Mouse (Mus musculus) lung, embryonic 16.5 days (tissue): ENCODE data around the gene Cdk2. TPM values are rescaled to one million over a fixed set of nuclear protein-coding genes. Genes with fewer than 3 reads are reported as not detected.

ENCODE experiments used
- ATAC-seq: fragments of 200-750 bp; cut with Nextera tagmentation; 2 replicates; pipeline ENCODE4 v1.8.0; 2017; ENCODE audit warnings: low read depth, mild to moderate bottlenecking, moderate library complexity
- H3K27ac ChIP-seq: fragments of 300-500 bp; sonication (generic); 2 replicates; pipeline ENCODE4 v1.5.1; 2014; ENCODE audit warnings: mild to moderate bottlenecking, control low read depth, low read length
- H3K27me3 ChIP-seq: fragments of 300-500 bp; sonication (generic); 2 replicates; pipeline ENCODE4 v1.6.1; 2014; ENCODE audit warnings: low read depth, low read length, mixed read lengths; ENCODE audit not compliant: control insufficient read depth, insufficient read depth
- H3K36me3 ChIP-seq: fragments of 300-500 bp; sonication (generic); 2 replicates; pipeline ENCODE4 v1.6.1; 2014; ENCODE audit warnings: low read length; ENCODE audit not compliant: control insufficient read depth, insufficient read depth
- H3K4me1 ChIP-seq: fragments of 300-500 bp; sonication (generic); replicated peaks from 2 replicates; pipeline ENCODE4 v1.6.1; 2014; ENCODE audit warnings: low read length, mixed read lengths; ENCODE audit not compliant: control insufficient read depth, insufficient read depth
- H3K4me2 ChIP-seq: fragments of 300-500 bp; sonication (generic); 2 replicates; pipeline ENCODE4 v1.6.1; 2014; ENCODE audit warnings: low read depth, low read length, control low read depth
- H3K4me3 ChIP-seq: fragments of 300-500 bp; sonication (generic); 2 replicates; pipeline ENCODE4 v1.5.1; 2014; ENCODE audit warnings: mild to moderate bottlenecking, low read length, control low read depth
- H3K9ac ChIP-seq: fragments of 300-500 bp; sonication (generic); 2 replicates; pipeline ENCODE4 v1.6.1; 2014; ENCODE audit warnings: low read length, control low read depth
- H3K9me3 ChIP-seq: fragments of 300-500 bp; sonication (generic); 2 replicates; pipeline ENCODE4 v1.6.1; 2016; ENCODE audit warnings: low read length; ENCODE audit not compliant: control insufficient read depth
- WGBS: fragments of 180-500 bp; shearing (Covaris S2); extraction: QIAGEN DNeasy Blood & Tissue Kit; methylation state at CpG from one replicate; pipeline ENCODE4 v1.1.7; 2014; 5-methylcytosine and 5-hydroxymethylcytosine counted together
- polyA plus RNA-seq: library from polyadenylated mRNA; unstranded; fragments of >200 nt; fragmentation: Nextera tagmentation; extraction: Ambion mirVana; gene quantifications from 2 replicates; pipeline ENCODE4 v1.2.1, GENCODE M21; 2015

Gene Cdk2
- polyA plus RNA-seq, result 101 and 105 TPM in 2 replicates

DNA sequence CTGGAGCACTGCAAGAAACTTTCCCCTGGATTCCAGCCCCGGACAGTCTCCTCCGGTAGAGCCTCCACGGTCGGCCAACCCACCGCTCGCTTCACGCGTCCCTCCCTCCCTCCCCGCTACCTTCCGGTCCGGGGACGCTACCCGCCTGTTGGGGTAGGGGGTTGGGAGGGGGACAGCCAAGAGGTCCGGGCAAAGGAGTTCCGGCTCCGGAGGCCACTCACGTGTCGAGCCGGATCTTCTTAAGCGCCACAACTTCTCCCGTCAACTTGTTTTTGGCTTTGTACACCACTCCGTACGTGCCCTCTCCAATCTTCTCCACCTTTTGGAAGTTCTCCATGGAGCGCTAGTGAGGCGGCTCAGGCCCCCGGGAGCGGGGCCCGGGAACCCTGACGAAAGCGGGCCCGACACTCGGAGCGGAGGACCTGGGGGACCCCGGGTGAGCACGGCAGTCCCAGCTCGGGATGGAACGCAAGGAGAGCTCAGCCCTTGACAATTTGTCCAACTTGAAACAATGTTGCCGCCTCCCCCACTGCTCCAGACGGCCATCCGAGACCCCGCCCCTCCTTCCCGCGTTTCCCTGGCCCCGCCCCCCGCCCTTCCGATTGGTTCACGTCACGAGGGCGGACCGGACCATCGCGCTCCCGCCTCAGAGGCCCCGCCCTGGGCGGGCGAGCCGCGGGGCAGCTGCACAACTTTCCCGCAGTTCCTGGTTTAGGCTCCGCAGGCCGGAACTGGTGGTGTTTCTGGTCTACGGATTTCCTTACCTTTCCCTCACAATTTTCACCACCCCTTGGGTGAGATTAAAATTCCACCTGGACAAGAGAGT is at the start of gene Cdk2:
Cdk2 (minus strand) TSS at position 541 of the 826 bp plus-strand sequence.
- Histone ChIP-seq H3K9me3 (no peaks in the 10 kb centered on the region), H3K4me1 (peaks cover 11% of the 10 kb centered on the region), H3K9ac (peak within 1 kb of the TSS; percentile 91), H3K27ac (peak within 1 kb of the TSS; percentile 99), H3K4me3 (peak within 1 kb of the TSS; percentile 77), H3K36me3 (peaks cover 19% of the 10 kb centered on the region), H3K27me3 (no peaks in the 10 kb centered on the region), H3K4me2 (peak within 1 kb of the TSS; percentile 68)
- ATAC-seq, result peak; percentile 97
- under 1% methylated on average over 61 of the region's 62 CpGs for WGBS

GRCm38 (mm10) chr10:128748252-128748864 is 43.5 kb upstream of the Cdk2 start:
- peak; percentile 82 for ATAC-seq
- Histone ChIP-seq H3K4me3 (peak overlapping the region; percentile 68), H3K36me3 (no peaks in the 10 kb centered on the region), H3K9me3 (no peaks in the 10 kb centered on the region), H3K4me1 (peaks cover 27% of the 10 kb centered on the region), H3K9ac (peak overlapping the region; percentile 84), H3K4me2 (peak overlapping the region; percentile 84), H3K27me3 (no peaks in the 10 kb centered on the region), H3K27ac (peak overlapping the region; percentile 98)
- 0% methylated on average over 37 of the region's 37 CpGs for WGBS

GRCm38 (mm10) chr10:128747646-128748251 is 42.9 kb upstream of the Cdk2 start, which contains the start of gene Pym1:
Gene Pym1 (plus strand): TSS chr10:128747889.
- H3K4me2 ChIP-seq, result peak within 1 kb of the TSS; percentile 84
- peak within 1 kb of the TSS; percentile 68 for H3K4me3 ChIP-seq
- peak; percentile 83 for ATAC-seq
- H3K9ac ChIP-seq, result peak within 1 kb of the TSS; percentile 84
- H3K27ac ChIP-seq, result peak within 1 kb of the TSS; percentile 98
- H3K4me1 ChIP-seq, result peaks cover 31% of the 10 kb centered on the region
- H3K36me3 ChIP-seq, result no peaks in the 10 kb centered on the region
- under 1% methylated on average over 36 of the region's 36 CpGs for WGBS
- no peaks in the 10 kb centered on the region for H3K27me3 ChIP-seq
- H3K9me3 ChIP-seq, result no peaks in the 10 kb centered on the region

DNA sequence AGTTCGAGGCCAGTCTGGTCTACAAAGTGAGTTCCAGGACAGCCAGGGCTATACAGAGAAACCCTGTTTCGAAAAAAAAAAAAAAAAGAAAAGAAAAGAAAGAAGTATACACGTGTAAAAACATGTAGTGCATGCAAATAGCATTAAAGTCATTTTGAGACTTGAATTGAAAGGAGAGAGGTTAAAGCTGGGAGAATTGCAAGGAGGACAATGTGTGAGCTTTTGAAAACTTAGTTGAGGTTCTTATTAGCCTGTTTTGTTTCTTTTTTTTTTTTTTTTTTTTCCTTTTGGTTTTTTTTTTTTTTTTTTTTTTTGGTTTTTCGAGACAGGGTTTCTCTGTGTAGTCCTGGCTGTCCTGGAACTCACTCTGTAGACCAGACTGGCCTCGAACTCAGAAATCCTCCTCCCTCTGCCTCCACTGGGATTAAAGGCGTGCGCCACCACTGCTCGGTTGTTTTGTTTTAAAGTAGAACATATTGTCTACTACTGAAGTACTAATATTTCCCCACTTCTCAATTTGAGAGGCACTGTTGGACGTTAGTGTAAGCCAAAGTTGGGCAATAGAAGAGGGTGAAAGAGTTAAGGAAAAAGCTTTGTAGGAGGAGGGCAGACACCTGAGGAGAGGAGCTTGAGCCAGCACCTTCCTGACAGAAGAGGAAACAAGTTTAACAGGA is 42.3 kb upstream of the Cdk2 start:
- peak overlapping the region; percentile 98 for H3K27ac ChIP-seq
- 39% methylated on average over 9 of the region's 9 CpGs for WGBS
- H3K4me1 ChIP-seq, result peaks cover 35% of the 10 kb centered on the region
- H3K9ac ChIP-seq, result peak overlapping the region; percentile 84
- H3K4me2 ChIP-seq, result peak overlapping the region; percentile 84
- H3K4me3 ChIP-seq, result peak overlapping the region; percentile 68
- no peak for ATAC-seq
- H3K27me3 ChIP-seq, result no peaks in the 10 kb centered on the region
- H3K36me3 ChIP-seq, result no peaks in the 10 kb centered on the region
- H3K9me3 ChIP-seq, result no peaks in the 10 kb centered on the region

DNA sequence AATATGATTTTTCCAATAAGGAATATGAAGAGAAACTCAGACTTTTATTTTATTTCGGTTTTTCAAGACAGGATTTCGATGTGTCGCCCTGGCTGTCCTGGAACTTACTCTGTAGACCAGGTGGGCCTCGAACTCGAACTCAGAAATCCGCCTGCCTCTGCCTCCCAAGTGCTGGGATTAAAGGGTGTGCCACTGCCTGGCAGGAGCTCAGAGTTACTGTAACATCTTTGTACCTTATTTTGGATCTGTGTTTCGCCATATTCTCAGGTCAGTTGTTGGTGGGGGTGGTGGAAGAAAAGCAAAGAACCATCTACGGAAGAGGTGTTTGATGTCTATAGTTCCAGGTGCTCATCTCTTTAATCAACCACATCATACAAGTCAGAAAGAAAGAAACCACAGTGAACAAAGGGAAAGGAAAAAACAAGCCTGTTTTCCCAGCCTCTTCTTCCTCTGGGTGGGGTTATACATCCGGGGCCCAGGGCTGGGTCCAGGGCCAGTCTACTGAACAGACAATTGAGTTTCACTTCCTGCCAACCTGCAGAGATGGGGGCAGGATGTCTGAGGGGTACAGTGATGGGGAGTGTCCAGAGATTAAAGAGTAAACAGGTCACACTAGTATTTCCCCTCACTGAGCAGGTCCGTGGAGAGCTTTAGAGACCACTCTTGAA is 41.2 kb upstream of the Cdk2 start:
- no peak overlapping the region for H3K27ac ChIP-seq
- no peak overlapping the region for H3K4me3 ChIP-seq

GRCm38 (mm10) chr10:128744680-128745601 is 40.1 kb upstream of the Cdk2 start, which contains the start of gene Dgka:
Gene Dgka (minus strand): TSS chr10:128744855.
- Histone ChIP-seq H3K9ac (peak within 1 kb of the TSS; percentile 87), H3K27ac (peak within 1 kb of the TSS; percentile 76), H3K27me3 (no peaks in the 10 kb centered on the region), H3K4me2 (peak within 1 kb of the TSS; percentile 95), H3K4me3 (peak within 1 kb of the TSS; percentile 78), H3K36me3 (no peaks in the 10 kb centered on the region), H3K4me1 (peaks cover 35% of the 10 kb centered on the region), H3K9me3 (no peaks in the 10 kb centered on the region)
- 16% methylated on average over 18 of the region's 18 CpGs for WGBS
- no peak for ATAC-seq

More for the DNA sequence above, 41.2 kb upstream of the Cdk2 start:
- no peak for ATAC-seq
- Histone ChIP-seq H3K4me1 (peaks cover 35% of the 10 kb centered on the region), H3K9ac (no peak overlapping the region), H3K27me3 (no peaks in the 10 kb centered on the region), H3K36me3 (no peaks in the 10 kb centered on the region), H3K4me2 (no peak overlapping the region), H3K9me3 (no peaks in the 10 kb centered on the region)
- 84% methylated on average over 10 of the region's 10 CpGs for WGBS

DNA sequence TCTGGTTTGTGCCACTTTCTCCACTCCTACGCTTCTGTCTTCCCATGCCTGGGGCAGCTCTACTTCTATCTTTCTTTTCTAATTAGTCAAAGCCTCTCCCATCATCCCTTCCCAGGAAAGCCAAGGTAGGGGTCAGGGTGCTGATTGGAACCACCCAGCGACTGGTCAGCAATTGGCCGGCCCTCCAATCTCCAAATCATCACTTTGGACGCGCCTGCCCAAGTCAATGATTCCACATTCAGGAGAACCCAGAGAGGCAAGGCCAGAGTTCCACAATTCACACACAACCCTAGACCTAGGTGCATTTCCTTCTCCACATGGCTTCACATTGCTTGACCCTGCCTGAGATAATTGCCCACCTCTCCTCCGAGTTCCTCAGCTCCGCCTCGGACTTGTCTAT is 39.4 kb upstream of the Cdk2 start:
- Histone ChIP-seq H3K4me1 (peaks cover 30% of the 10 kb centered on the region), H3K9ac (peak overlapping the region; percentile 87), H3K27me3 (no peaks in the 10 kb centered on the region), H3K4me2 (peak overlapping the region; percentile 95), H3K36me3 (no peaks in the 10 kb centered on the region), H3K9me3 (no peaks in the 10 kb centered on the region), H3K4me3 (peak overlapping the region; percentile 78), H3K27ac (peak overlapping the region; percentile 76)
- ATAC-seq, result no peak
- 26% methylated on average over 8 of the region's 8 CpGs for WGBS

- Histone ChIP-seq H3K4me2 (peak overlapping the region; percentile 95), H3K27me3 (no peaks in the 10 kb centered on the region), H3K9ac (peak overlapping the region; percentile 87), H3K27ac (peak overlapping the region; percentile 76), H3K4me3 (peak overlapping the region; percentile 78), H3K4me1 (peaks cover 27% of the 10 kb centered on the region), H3K9me3 (no peaks in the 10 kb centered on the region), H3K36me3 (no peaks in the 10 kb centered on the region)
- peak; percentile 59 for ATAC-seq
- WGBS, result 0% methylated on average over 37 of the region's 37 CpGs
Observed at GRCm38 (mm10) chr10:128743791-128744191, 39.0 kb upstream of the Cdk2 start.
